8 mouse cellular contexts compared by ENCODE assay signal in the genomic region with DNA sequence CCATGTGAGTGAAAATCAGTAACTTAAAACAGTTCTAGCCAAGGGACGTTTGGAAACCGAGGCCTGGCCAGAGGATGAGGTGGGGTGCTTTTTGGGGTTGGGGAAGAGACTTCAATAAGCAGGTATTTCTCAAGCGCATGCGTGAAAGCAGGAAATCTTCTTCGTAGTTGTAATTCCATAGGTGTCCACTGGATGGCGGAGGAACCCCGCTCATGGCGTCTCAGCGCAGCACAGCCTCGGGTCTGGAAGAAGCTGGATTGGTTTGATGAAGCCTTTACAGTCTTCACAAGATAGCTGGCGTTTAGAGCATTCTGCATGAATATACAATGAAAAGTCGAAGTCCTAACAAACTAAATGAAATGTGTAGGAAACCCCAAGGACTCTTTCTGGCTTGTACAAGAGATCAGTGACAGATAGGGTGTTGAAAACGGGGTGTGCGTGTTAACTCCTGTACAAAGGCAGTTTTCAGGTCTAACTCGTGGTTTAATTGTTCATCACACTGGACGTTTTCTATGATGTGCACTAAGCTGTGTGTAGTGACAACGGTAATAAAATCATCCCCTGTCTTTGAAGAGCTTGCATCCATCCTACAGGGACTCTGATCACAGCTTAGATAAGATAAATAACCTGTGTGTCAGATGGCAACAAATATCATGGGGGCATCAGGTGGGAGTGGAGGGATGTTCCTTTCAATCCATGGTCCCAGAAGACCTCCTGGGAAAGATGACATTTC.
A peak's percentile ranks its signal among the peaks of the same experiment; 100 is the strongest.
DNase-seq lines count a peak whose midpoint lies in the region; ATAC-seq and TF ChIP-seq lines count a peak whose summit lies in the region.

No protein-coding gene starts in this region.

- WGBS in embryonic facial prominence, embryonic 12.5 days: 18% methylated on average over 17 of the region's 17 CpGs
- 16% methylated on average over 17 of the region's 17 CpGs for WGBS in heart, embryonic 13.5 days
- 13% methylated on average over 17 of the region's 17 CpGs for WGBS in liver, embryonic 14.5 days (ENCODE audit: insufficient replicate concordance)
- 16% methylated on average over 17 of the region's 17 CpGs for WGBS in neural tube, embryonic 13.5 days

- no peak overlapping the region for H3K9ac ChIP-seq in embryonic facial prominence, embryonic 12.5 days
- no peak overlapping the region for H3K9ac ChIP-seq in heart, embryonic 13.5 days
- H3K9ac ChIP-seq in liver, embryonic 14.5 days (replicated peaks): no peak overlapping the region
- peak overlapping the region; percentile 43; the same call in 1 of the 2 replicates for H3K9ac ChIP-seq in neural tube, embryonic 13.5 days

- TF ChIP-seq EP300 in liver, embryonic 14.5 days (IDR thresholded peaks at IDR 0.05; ENCODE audit: low read depth): no peak

- no peak overlapping the region for H3K4me3 ChIP-seq in C2C12 (ENCODE audit: insufficient read depth, poor library complexity, severe bottlenecking)
- H3K4me3 ChIP-seq in embryonic facial prominence, embryonic 12.5 days: no peak overlapping the region
- H3K4me3 ChIP-seq in heart, embryonic 13.5 days: no peak overlapping the region
- H3K4me3 ChIP-seq in liver, embryonic 14.5 days (ENCODE audit: insufficient read depth in 1 of 2, low read depth in 2 of 2, low read length in 2 of 2): no peak overlapping the region
- no peak overlapping the region for H3K4me3 ChIP-seq in neural tube, embryonic 13.5 days
- H3K4me3 ChIP-seq in testis, adult 2 months (ENCODE audit: control insufficient read depth, low read depth, low read length): no peak overlapping the region; the same call in 1 of the 2 replicates

- peaks cover 19% of the 10 kb centered on the region for H3K4me1 ChIP-seq in embryonic facial prominence, embryonic 12.5 days
- peaks cover 14% of the 10 kb centered on the region for H3K4me1 ChIP-seq in heart, embryonic 13.5 days
- H3K4me1 ChIP-seq in liver, embryonic 14.5 days (replicated peaks; ENCODE audit: control insufficient read depth in 2 of 2, insufficient read depth in 2 of 2, low read length in 1 of 2): no peaks in the 10 kb centered on the region
- H3K4me1 ChIP-seq in neural tube, embryonic 13.5 days (replicated peaks): peaks cover 19% of the 10 kb centered on the region
- H3K4me1 ChIP-seq in testis, adult 2 months (ENCODE audit: control insufficient read depth, insufficient read depth, low read length): no peaks in the 10 kb centered on the region

- 0 out of 2 replicates have a peak overlapping the region, but pooled peaks have one; percentile 3 for H3K4me2 ChIP-seq in embryonic facial prominence, embryonic 12.5 days (replicated peaks)
- 0 out of 2 replicates have a peak overlapping the region, but pooled peaks have one; percentile 12 for H3K4me2 ChIP-seq in heart, embryonic 13.5 days
- no peak overlapping the region for H3K4me2 ChIP-seq in liver, embryonic 14.5 days (ENCODE audit: low read depth)
- H3K4me2 ChIP-seq in neural tube, embryonic 13.5 days: peak overlapping the region; percentile 34

- H3K27ac ChIP-seq in embryonic facial prominence, embryonic 12.5 days: no peak overlapping the region
- H3K27ac ChIP-seq in heart, embryonic 13.5 days (replicated peaks): no peak overlapping the region
- H3K27ac ChIP-seq in liver, embryonic 14.5 days: no peak overlapping the region
- H3K27ac ChIP-seq in neural tube, embryonic 13.5 days (replicated peaks): peak overlapping the region; percentile 61
- no peak overlapping the region for H3K27ac ChIP-seq in testis, adult 2 months (ENCODE audit: control insufficient read depth, insufficient read depth, low read depth, low read length)

- peak; percentile 72 for DNase-seq in adrenal gland, postnatal 25 days
- peak; percentile 85 for DNase-seq in kidney, postnatal 10 days
- DNase-seq in liver, embryonic 14.5 days (ENCODE audit: low read depth in 3 of 3, low spot score in 3 of 3): peak in 2 of 3 experiments; percentile 4 to 22

- no peaks in the 10 kb centered on the region for H3K79me3 ChIP-seq in C2C12 (ENCODE audit: low read depth)

- H3ac ChIP-seq in C2C12 (ENCODE audit: control insufficient read depth, insufficient read length, low read depth): no peak overlapping the region

- 0 out of 2 replicates have a peak, but pooled peaks have one; percentile 64 for ATAC-seq in embryonic facial prominence, embryonic 12.5 days (ENCODE audit: insufficient number of reproducible peaks, insufficient read depth, low FRiP score, low TSS enrichment)
- ATAC-seq in heart, embryonic 13.5 days (ENCODE audit: extremely low read depth, insufficient number of reproducible peaks, low FRiP score, low TSS enrichment): no peak
- no peak for ATAC-seq in liver, embryonic 14.5 days (ENCODE audit: insufficient read depth)
- ATAC-seq in neural tube, embryonic 13.5 days (ENCODE audit: low read depth): peak; percentile 90

- TF ChIP-seq CTCF in C2C12 (IDR thresholded peaks at IDR 0.05; ENCODE audit: control insufficient read depth, insufficient read depth, insufficient read length): peak; percentile 55
- TF ChIP-seq CTCF in liver, embryonic 14.5 days (IDR thresholded peaks at IDR 0.05; ENCODE audit: low read depth): peak; percentile 83
- peak; percentile 90; the same call in 1 of the 2 replicates for TF ChIP-seq CTCF in testis, adult 2 months (IDR thresholded peaks at IDR 0.05; ENCODE audit: control insufficient read depth, insufficient read depth, insufficient replicate concordance, low read depth, low read length)

- no peaks in the 10 kb centered on the region for H3K9me3 ChIP-seq in embryonic facial prominence, embryonic 12.5 days
- peaks cover 3% of the 10 kb centered on the region; the same call in 1 of the 2 replicates for H3K9me3 ChIP-seq in heart, embryonic 13.5 days
- H3K9me3 ChIP-seq in liver, embryonic 14.5 days (ENCODE audit: control insufficient read depth, low read length): no peaks in the 10 kb centered on the region
- no peaks in the 10 kb centered on the region for H3K9me3 ChIP-seq in neural tube, embryonic 13.5 days

- no peaks in the 10 kb centered on the region for H3K27me3 ChIP-seq in C2C12 (ENCODE audit: control insufficient read depth, insufficient read depth, insufficient read length)
- H3K27me3 ChIP-seq in embryonic facial prominence, embryonic 12.5 days: no peaks in the 10 kb centered on the region
- H3K27me3 ChIP-seq in heart, embryonic 13.5 days (replicated peaks): no peaks in the 10 kb centered on the region
- H3K27me3 ChIP-seq in liver, embryonic 14.5 days (ENCODE audit: control insufficient read depth, insufficient read depth, low read length): no peaks in the 10 kb centered on the region
- no peaks in the 10 kb centered on the region for H3K27me3 ChIP-seq in neural tube, embryonic 13.5 days
- no peaks in the 10 kb centered on the region for H3K27me3 ChIP-seq in testis, adult 2 months (ENCODE audit: control insufficient read depth, insufficient read depth, low read length)

- no peaks in the 10 kb centered on the region for H3K79me2 ChIP-seq in C2C12 (ENCODE audit: control insufficient read depth, insufficient read depth)

- no peak for TF ChIP-seq POLR2A in testis, adult 2 months (IDR thresholded peaks at IDR 0.05; ENCODE audit: control insufficient read depth, low read depth, low read length)

- H3K36me3 ChIP-seq in C2C12 (ENCODE audit: control insufficient read depth, insufficient read depth): no peaks in the 10 kb centered on the region
- no peaks in the 10 kb centered on the region for H3K36me3 ChIP-seq in embryonic facial prominence, embryonic 12.5 days
- no peaks in the 10 kb centered on the region for H3K36me3 ChIP-seq in heart, embryonic 13.5 days
- H3K36me3 ChIP-seq in liver, embryonic 14.5 days (replicated peaks; ENCODE audit: control insufficient read depth, insufficient read depth, low read depth): no peaks in the 10 kb centered on the region
- H3K36me3 ChIP-seq in neural tube, embryonic 13.5 days: no peaks in the 10 kb centered on the region
- H3K36me3 ChIP-seq in testis, adult 2 months (ENCODE audit: control insufficient read depth, insufficient read depth, low read length): no peaks in the 10 kb centered on the region

TF ChIP-seq in C2C12, 6 proteins besides CTCF, POLR2A, EP300 and RAD21:
- no peak for TF ChIP-seq MYOG (IDR thresholded peaks at IDR 0.05; ENCODE audit: control insufficient read depth, extremely low read depth, insufficient read length)
- TF ChIP-seq FOSL1 (IDR thresholded peaks at IDR 0.05; ENCODE audit: insufficient read depth, low read length, poor library complexity, severe bottlenecking): no peak
- no peak for TF ChIP-seq MYOD1 (IDR thresholded peaks at IDR 0.05; ENCODE audit: control insufficient read depth, insufficient read length, low read depth)
- TF ChIP-seq CEBPB (IDR thresholded peaks at IDR 0.05; ENCODE audit: low read depth): no peak
- TF ChIP-seq MAX (IDR thresholded peaks at IDR 0.05): no peak
- TF ChIP-seq USF1 (IDR thresholded peaks at IDR 0.05; ENCODE audit: low read depth): no peak
TF ChIP-seq in C2C12: peak in this region for 0.

Comparison
In these comparisons a context has a peak if more than half of its experiments do, and no peak if none do; other contexts are left out.
1. DNase-seq: peak in every context shown above with its lines; median percentile 85 in kidney, postnatal 10 days; 72 in adrenal gland, postnatal 25 days; 13 in liver, embryonic 14.5 days.
2. ATAC-seq: peak in embryonic facial prominence, embryonic 12.5 days (single experiment) and neural tube, embryonic 13.5 days (single experiment); none in heart, embryonic 13.5 days (single experiment) and liver, embryonic 14.5 days (single experiment).
3. Peak in every context shown above with its lines, with median percentiles within 50 percentile points of each other: CTCF ChIP-seq.